In genomic region chr12:72427722-72428126, GRCm38 (mm10) we compare ENCODE assay signal across 8 mouse cellular contexts. TPM values are rescaled to one million over a fixed set of nuclear protein-coding genes. Genes with fewer than 3 reads are reported as not detected.
DNase-seq lines count a peak whose midpoint lies in the region; ATAC-seq and TF ChIP-seq lines count a peak whose summit lies in the region.

No protein-coding gene starts in this region.

- DNase-seq in Muller cell, postnatal 12 days (ENCODE audit: inconsistent ontology term): peak; percentile 66
- peak; percentile 76 for DNase-seq in cerebellum, adult 11-12 months
- DNase-seq in forebrain, postnatal 0 days: peak; percentile 89
- peak; percentile 85 for DNase-seq in hindbrain, embryonic 11.5 days (ENCODE audit: low spot score)
- DNase-seq in layer of hippocampus, postnatal 10 days (ENCODE audit: low spot score in 2 of 2): peak; percentile 79 to 86
- DNase-seq in lung, postnatal 10 days: peak; percentile 70
- peak; percentile 61 for DNase-seq in retina, adult 2 months (ENCODE audit: low read depth, low spot score)
- DNase-seq in urinary bladder, adult 2 months (ENCODE audit: low spot score): peak; percentile 39

- H3K4me2 ChIP-seq in forebrain, postnatal 0 days (ENCODE audit: low read depth): peak overlapping the region; percentile 29; the same call in 1 of the 2 replicates
- no peak overlapping the region for H3K4me2 ChIP-seq in hindbrain, embryonic 11.5 days (replicated peaks; ENCODE audit: low read depth, low read length)

- H3K9ac ChIP-seq in forebrain, postnatal 0 days: no peak overlapping the region
- H3K9ac ChIP-seq in hindbrain, embryonic 11.5 days (ENCODE audit: low read depth, low read length): no peak overlapping the region

- ATAC-seq in forebrain, postnatal 0 days: peak; percentile 94
- ATAC-seq in hindbrain, embryonic 11.5 days (ENCODE audit: low FRiP score): peak; percentile 45; the same call in 1 of the 2 replicates

- no peaks in the 10 kb centered on the region for H3K9me3 ChIP-seq in forebrain, postnatal 0 days (ENCODE audit: low read length)
- no peaks in the 10 kb centered on the region for H3K9me3 ChIP-seq in hindbrain, embryonic 11.5 days (ENCODE audit: control insufficient read depth, low read length)

- 19% methylated on average over 11 of the region's 11 CpGs for WGBS in forebrain, postnatal 0 days
- 34% methylated on average over 11 of the region's 11 CpGs for WGBS in hindbrain, embryonic 11.5 days

- H3K27ac ChIP-seq in forebrain, postnatal 0 days (ENCODE audit: low read depth, low read length): no peak overlapping the region
- H3K27ac ChIP-seq in hindbrain, embryonic 11.5 days (ENCODE audit: low read depth, low read length): no peak overlapping the region

- H3K36me3 ChIP-seq in forebrain, postnatal 0 days (ENCODE audit: insufficient read depth): no peaks in the 10 kb centered on the region
- H3K36me3 ChIP-seq in hindbrain, embryonic 11.5 days (ENCODE audit: control insufficient read depth, insufficient read depth, low read length): no peaks in the 10 kb centered on the region

- H3K4me3 ChIP-seq in forebrain, postnatal 0 days (ENCODE audit: low read depth, low read length): no peak overlapping the region
- H3K4me3 ChIP-seq in hindbrain, embryonic 11.5 days (ENCODE audit: low read depth, low read length): no peak overlapping the region

- peak; percentile 95 for TF ChIP-seq CTCF in forebrain, postnatal 0 days (IDR thresholded peaks at IDR 0.05; ENCODE audit: low read depth)

- H3K4me1 ChIP-seq in forebrain, postnatal 0 days (ENCODE audit: insufficient read depth): no peaks in the 10 kb centered on the region
- no peaks in the 10 kb centered on the region for H3K4me1 ChIP-seq in hindbrain, embryonic 11.5 days (replicated peaks; ENCODE audit: control insufficient read depth, insufficient read depth, low read length)

- H3K27me3 ChIP-seq in forebrain, postnatal 0 days (ENCODE audit: insufficient read depth, low read length): no peaks in the 10 kb centered on the region
- no peaks in the 10 kb centered on the region for H3K27me3 ChIP-seq in hindbrain, embryonic 11.5 days (ENCODE audit: control insufficient read depth, insufficient read depth, low read length)

RNA-seq across cellular contexts. Expression of gene Lrrc9, which starts 13.9 kb away (rescaled TPM):
- total RNA-seq in forebrain, postnatal 0 days (2014; rRNA removed): 5.8 and 6.9 TPM in 2 replicates
- polyA plus RNA-seq in forebrain, postnatal 0 days (2015; fragmentation: Nextera tagmentation; extraction: Ambion mirVana): 2.4 and 2.5 TPM in 2 replicates
- polyA plus RNA-seq in hindbrain, embryonic 11.5 days (2014; fragmentation: Nextera tagmentation; extraction: Ambion mirVana): 2.4 and 2.9 TPM in 2 replicates
- 1 to 10 TPM; 1.0 to 1.3 TPM for total RNA-seq in layer of hippocampus, postnatal 10 days (2021)
- polyA plus RNA-seq in urinary bladder, adult 2 months (2012; rRNA removed): 0.07 TPM in 2 replicates

RNA-seq across cellular contexts. Expression of gene Rtn1, which starts 18.9 kb away (rescaled TPM):
- 1,286 and 1,411 TPM in 2 replicates for total RNA-seq in forebrain, postnatal 0 days (2014; rRNA removed)
- 2,997 and 3,605 TPM in 2 replicates for polyA plus RNA-seq in forebrain, postnatal 0 days (2015; fragmentation: Nextera tagmentation; extraction: Ambion mirVana)
- 488 and 505 TPM in 2 replicates for polyA plus RNA-seq in hindbrain, embryonic 11.5 days (2014; fragmentation: Nextera tagmentation; extraction: Ambion mirVana)
- 1,000 to 10,000 TPM; 1,519 to 1,613 TPM for total RNA-seq in layer of hippocampus, postnatal 10 days (2021)
- polyA plus RNA-seq in urinary bladder, adult 2 months (2012; rRNA removed): 2.8 and 2.9 TPM in 2 replicates

Comparison
In these comparisons a context has a peak if more than half of its experiments do, and no peak if none do; other contexts are left out.
1. DNase-seq: peak in every context shown above with its lines; median percentile 89 in forebrain, postnatal 0 days; 85 in hindbrain, embryonic 11.5 days; 82 in layer of hippocampus, postnatal 10 days; 76 in cerebellum, adult 11-12 months; 70 in lung, postnatal 10 days; 66 in Muller cell, postnatal 12 days; 61 in retina, adult 2 months; 39 in urinary bladder, adult 2 months.
2. RNA of gene Rtn1, which starts 18.9 kb away (polyA plus RNA-seq): 2,997 to 3,605 TPM in forebrain, postnatal 0 days and 488 to 505 TPM in hindbrain, embryonic 11.5 days; 2.8 to 2.9 TPM in urinary bladder, adult 2 months; every median in the first group is over 100 times any median in the second.